Mouse (Mus musculus): ENCODE results near the gene Rxfp2. TPM values are rescaled to one million over a fixed set of nuclear protein-coding genes. Genes with fewer than 3 reads are reported as not detected.

Gene Rxfp2
- total and polyA plus RNA-seq, 2 experiments from 2014 or later: not detected

DNA sequence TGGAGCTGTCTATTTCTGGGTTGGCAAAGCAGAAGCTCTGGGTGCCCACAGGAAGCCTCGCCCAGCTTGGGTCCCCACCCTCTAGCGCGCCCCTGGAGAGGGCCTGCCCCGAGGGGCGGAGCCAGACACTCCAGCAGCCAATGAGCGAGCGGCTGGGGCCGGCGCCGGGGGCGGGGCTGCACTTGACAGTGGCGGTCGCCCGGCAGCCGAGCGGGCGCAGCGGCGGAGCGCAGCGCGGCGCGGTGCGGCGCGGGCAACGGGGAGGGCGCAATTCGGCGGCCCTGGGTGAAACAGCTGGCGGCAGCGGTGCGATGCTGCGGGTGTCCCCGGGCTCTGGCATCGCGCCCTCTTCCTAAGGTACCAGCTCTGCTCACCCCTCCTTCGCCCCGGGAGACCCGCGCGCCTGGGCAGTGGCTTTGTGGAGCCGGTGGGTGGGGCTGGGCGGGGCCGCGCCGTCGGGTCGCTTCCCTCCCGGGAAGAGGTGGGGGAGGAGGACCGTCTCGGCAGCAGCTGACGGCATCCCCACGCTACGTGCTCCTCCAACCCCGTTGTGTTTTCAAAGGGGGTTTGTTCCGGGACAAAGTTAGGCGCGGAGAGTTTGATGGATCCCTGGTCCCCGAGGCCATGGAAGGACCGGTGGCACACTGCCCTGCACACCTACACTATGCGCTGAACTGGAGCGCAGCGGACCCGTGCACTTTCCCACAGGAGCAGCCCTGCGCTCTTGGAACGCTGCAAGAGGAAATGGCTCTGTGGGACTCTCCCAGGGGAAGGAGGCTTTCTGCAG, 100.2 kb downstream of the Rxfp2 start, which contains the start of gene Fry:
Gene Fry, plus strand, starts transcription at position 191 of the 787 bp plus-strand sequence.
- Histone ChIP-seq H3K4me2 (ENCODE audit: low read depth, low read length) (peak within 1 kb of the TSS; percentile 65), H3K4me3 (ENCODE audit: low read depth, low read length) (peak within 1 kb of the TSS; percentile 57), H3K36me3 (replicated peaks; ENCODE audit: control insufficient read depth, insufficient read depth, low read length) (no peaks in the 10 kb centered on the region), H3K27ac (ENCODE audit: low read depth) (peak within 1 kb of the TSS; percentile 61), H3K27me3 (ENCODE audit: control insufficient read depth, insufficient read depth, low read length) (no peaks in the 10 kb centered on the region), H3K9me3 (replicated peaks; ENCODE audit: control insufficient read depth, low read length) (no peaks in the 10 kb centered on the region), H3K9ac (replicated peaks; ENCODE audit: low read depth, low read length) (peak within 1 kb of the TSS; percentile 9; the same call in 1 of the 2 replicates), H3K4me1 (ENCODE audit: control insufficient read depth, insufficient read depth) (peaks cover 12% of the 10 kb centered on the region; the same call in 1 of the 2 replicates)
- ATAC-seq (ENCODE audit: insufficient read depth, low read depth) (peak; percentile 98), DNase-seq (ENCODE audit: low spot score) (peak; percentile 91)
- WGBS: under 1% methylated on average over 55 of the region's 68 CpGs
- TF ChIP-seq CTCF (IDR thresholded peaks at IDR 0.05; ENCODE audit: low read depth) (no peak), EP300 (IDR thresholded peaks at IDR 0.05; ENCODE audit: low read depth) (no peak)

DNA sequence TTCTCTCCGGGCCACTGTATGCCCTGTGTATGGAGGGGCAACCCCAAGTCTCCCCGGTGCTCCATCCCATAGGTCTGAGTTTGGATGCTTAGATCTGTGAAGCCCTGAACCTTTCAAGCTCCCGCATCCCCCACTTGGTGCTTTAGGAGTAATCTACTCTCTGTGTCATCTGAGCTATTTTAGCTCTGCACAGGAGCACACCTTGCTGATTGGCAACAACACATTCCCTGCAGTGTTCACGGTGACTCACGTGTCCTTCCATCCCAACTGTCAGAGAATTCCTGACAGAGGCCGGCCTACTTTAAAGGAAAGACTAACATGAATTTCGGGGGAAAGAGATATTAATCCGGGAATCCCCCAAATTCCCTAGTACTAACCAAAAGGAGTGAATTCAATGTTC, 102.2 kb downstream of the Rxfp2 start:
- no peaks in the 10 kb centered on the region for H3K27me3 ChIP-seq (ENCODE audit: control insufficient read depth, insufficient read depth, low read length)
- H3K36me3 ChIP-seq (replicated peaks; ENCODE audit: control insufficient read depth, insufficient read depth, low read length): no peaks in the 10 kb centered on the region
- TF ChIP-seq EP300 (IDR thresholded peaks at IDR 0.05; ENCODE audit: low read depth): no peak
- TF ChIP-seq CTCF (IDR thresholded peaks at IDR 0.05; ENCODE audit: low read depth): no peak
- ATAC-seq (ENCODE audit: insufficient read depth, low read depth) (no peak), DNase-seq (ENCODE audit: low spot score) (no peak)
- H3K4me2 ChIP-seq (ENCODE audit: low read depth, low read length): no peak overlapping the region
- 81% methylated on average over 8 of the region's 8 CpGs for WGBS
- H3K4me1 ChIP-seq (ENCODE audit: control insufficient read depth, insufficient read depth): peaks cover 10% of the 10 kb centered on the region; the same call in 1 of the 2 replicates
- no peak overlapping the region for H3K4me3 ChIP-seq (ENCODE audit: low read depth, low read length)
- H3K9ac ChIP-seq (replicated peaks; ENCODE audit: low read depth, low read length): no peak overlapping the region
- H3K9me3 ChIP-seq (replicated peaks; ENCODE audit: control insufficient read depth, low read length): no peaks in the 10 kb centered on the region
- no peak overlapping the region for H3K27ac ChIP-seq (ENCODE audit: low read depth)

DNA sequence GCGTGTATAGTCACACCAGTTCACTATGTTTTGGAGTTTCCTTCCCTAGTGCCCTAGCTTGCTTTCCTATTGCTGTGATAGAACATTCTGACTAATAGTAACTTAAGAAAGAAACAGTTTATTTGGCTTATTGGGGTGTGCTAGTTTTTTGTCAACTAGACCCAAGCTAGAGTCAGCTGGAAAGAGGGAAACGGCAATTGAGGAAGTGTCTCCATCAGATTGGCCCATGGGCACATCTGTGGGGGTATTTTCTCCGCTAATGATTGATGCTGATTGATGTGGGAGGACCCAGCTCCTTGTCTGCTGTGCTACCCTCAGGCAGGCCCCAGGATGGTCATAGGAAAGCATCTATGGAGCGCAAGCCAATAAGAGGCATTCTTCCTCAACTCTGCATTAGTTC, 103.6 kb downstream of the Rxfp2 start:
- WGBS: 91% methylated on average over 4 of the region's 4 CpGs
- no peaks in the 10 kb centered on the region for H3K36me3 ChIP-seq (replicated peaks; ENCODE audit: control insufficient read depth, insufficient read depth, low read length)

GRCm38 (mm10) chr5:150122571-150122970, 104.1 kb downstream of the Rxfp2 start:
- H3K9ac ChIP-seq (replicated peaks; ENCODE audit: low read depth, low read length): no peak overlapping the region
- no peak overlapping the region for H3K4me3 ChIP-seq (ENCODE audit: low read depth, low read length)
- no peak for ATAC-seq (ENCODE audit: insufficient read depth, low read depth)
- H3K27ac ChIP-seq (ENCODE audit: low read depth): no peak overlapping the region
- peaks cover 4% of the 10 kb centered on the region; the same call in 1 of the 2 replicates for H3K4me1 ChIP-seq (ENCODE audit: control insufficient read depth, insufficient read depth)
- no peaks in the 10 kb centered on the region for H3K36me3 ChIP-seq (replicated peaks; ENCODE audit: control insufficient read depth, insufficient read depth, low read length)
- WGBS: 82% methylated on average over 2 of the region's 2 CpGs
- DNase-seq (ENCODE audit: low spot score): no peak
- H3K27me3 ChIP-seq (ENCODE audit: control insufficient read depth, insufficient read depth, low read length): no peaks in the 10 kb centered on the region
- H3K4me2 ChIP-seq (ENCODE audit: low read depth, low read length): no peak overlapping the region
- no peaks in the 10 kb centered on the region for H3K9me3 ChIP-seq (replicated peaks; ENCODE audit: control insufficient read depth, low read length)
- TF ChIP-seq EP300 (IDR thresholded peaks at IDR 0.05; ENCODE audit: low read depth): no peak
- no peak for TF ChIP-seq CTCF (IDR thresholded peaks at IDR 0.05; ENCODE audit: low read depth)

More for the DNA sequence above, 103.6 kb downstream of the Rxfp2 start:
- Histone ChIP-seq H3K4me3 (ENCODE audit: low read depth, low read length) (no peak overlapping the region), H3K27me3 (ENCODE audit: control insufficient read depth, insufficient read depth, low read length) (no peaks in the 10 kb centered on the region), H3K27ac (ENCODE audit: low read depth) (no peak overlapping the region), H3K9ac (replicated peaks; ENCODE audit: low read depth, low read length) (no peak overlapping the region), H3K4me1 (ENCODE audit: control insufficient read depth, insufficient read depth) (peaks cover 4% of the 10 kb centered on the region; the same call in 1 of the 2 replicates), H3K4me2 (ENCODE audit: low read depth, low read length) (no peak overlapping the region), H3K9me3 (replicated peaks; ENCODE audit: control insufficient read depth, low read length) (no peaks in the 10 kb centered on the region)
- ATAC-seq (ENCODE audit: insufficient read depth, low read depth) (no peak), DNase-seq (ENCODE audit: low spot score) (no peak)
- no peak for TF ChIP-seq EP300 (IDR thresholded peaks at IDR 0.05; ENCODE audit: low read depth)
- no peak for TF ChIP-seq CTCF (IDR thresholded peaks at IDR 0.05; ENCODE audit: low read depth)

DNA sequence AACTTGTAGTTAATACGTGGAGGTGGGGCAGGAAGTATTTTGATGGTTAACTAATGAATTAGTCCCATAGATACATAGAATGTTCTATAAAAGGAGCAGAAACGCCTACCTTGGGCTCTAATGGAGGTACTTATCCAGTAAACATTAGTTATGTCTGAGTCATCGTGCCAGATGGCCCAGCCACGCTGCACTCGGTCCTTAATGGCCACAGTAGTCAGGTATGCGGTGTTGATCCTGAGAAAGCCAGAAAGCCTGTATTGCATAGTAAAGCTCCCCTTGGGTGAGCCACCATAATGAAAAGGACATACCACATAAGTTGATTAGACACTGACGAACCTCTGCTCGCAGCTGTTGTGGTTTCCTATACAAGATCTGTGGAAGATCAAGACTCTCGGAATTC, 107.4 kb downstream of the Rxfp2 start:
- no peak overlapping the region for H3K4me2 ChIP-seq (ENCODE audit: low read depth, low read length)
- H3K36me3 ChIP-seq (replicated peaks; ENCODE audit: control insufficient read depth, insufficient read depth, low read length): no peaks in the 10 kb centered on the region
- no peak for ATAC-seq (ENCODE audit: insufficient read depth, low read depth)
- H3K4me1 ChIP-seq (ENCODE audit: control insufficient read depth, insufficient read depth): peaks cover 3% of the 10 kb centered on the region; the same call in 1 of the 2 replicates
- TF ChIP-seq CTCF (IDR thresholded peaks at IDR 0.05; ENCODE audit: low read depth) (no peak), EP300 (IDR thresholded peaks at IDR 0.05; ENCODE audit: low read depth) (no peak)
- DNase-seq (ENCODE audit: low spot score): no peak
- WGBS: 80% methylated on average over 9 of the region's 9 CpGs
- no peak overlapping the region for H3K9ac ChIP-seq (replicated peaks; ENCODE audit: low read depth, low read length)
- no peak overlapping the region for H3K4me3 ChIP-seq (ENCODE audit: low read depth, low read length)
- H3K27ac ChIP-seq (ENCODE audit: low read depth): no peak overlapping the region
- no peaks in the 10 kb centered on the region for H3K9me3 ChIP-seq (replicated peaks; ENCODE audit: control insufficient read depth, low read length)
- no peaks in the 10 kb centered on the region for H3K27me3 ChIP-seq (ENCODE audit: control insufficient read depth, insufficient read depth, low read length)

Measured in heart, postnatal 0 days (tissue).